Mouse (Mus musculus) liver, embryonic 14.5 days (tissue): ENCODE results near the gene Pcnx2. TPM values are rescaled to one million over a fixed set of nuclear protein-coding genes. Genes with fewer than 3 reads are reported as not detected.

ENCODE experiments used
- ATAC-seq: fragments of 200-750 bp; cut with Nextera tagmentation; 2 replicates; pipeline ENCODE4 v1.8.0; 2017; ENCODE audit warnings: moderate number of reproducible peaks, mild to moderate bottlenecking, moderate library complexity; ENCODE audit not compliant: insufficient read depth
- DNase-seq, 3 experiments: peaks; one replicate each; pipeline ENCODE4 v3.0.0-alpha.2; 2012 to 2013; ENCODE audit warnings: low read depth in 3 of 3, low spot score in 3 of 3
- H3K27ac ChIP-seq: fragments of 300-500 bp; sonication (generic); 2 replicates; pipeline ENCODE4 v1.5.1; 2014; ENCODE audit warnings: moderate library complexity, mild to moderate bottlenecking, control low read depth, inconsistent platforms
- H3K27me3 ChIP-seq: fragments of 300-500 bp; sonication (generic); 2 replicates; pipeline ENCODE4 v1.6.1; 2014; ENCODE audit warnings: mild to moderate bottlenecking, low read length, moderate library complexity; ENCODE audit not compliant: control insufficient read depth, insufficient read depth
- H3K36me3 ChIP-seq: fragments of 300-500 bp; sonication (generic); replicated peaks from 2 replicates; pipeline ENCODE4 v1.6.1; 2014; ENCODE audit warnings: low read depth; ENCODE audit not compliant: control insufficient read depth, insufficient read depth
- H3K4me1 ChIP-seq, 2 experiments: fragments of 200-500 bp in 1 of 2; fragments of 300-500 bp in 1 of 2; sonication (generic) in 1 of 2; replicated peaks; 2 replicates each; pipeline ENCODE4 v1.6.1; 2012 to 2014; ENCODE audit warnings: antibody characterized with exemption in 1 of 2, inconsistent platforms in 1 of 2, low read length in 1 of 2; ENCODE audit not compliant: control insufficient read depth in 2 of 2, insufficient read depth in 2 of 2
- H3K4me2 ChIP-seq: fragments of 300-500 bp; sonication (generic); 2 replicates; pipeline ENCODE4 v1.6.1; 2014; ENCODE audit warnings: low read depth, mild to moderate bottlenecking, control low read depth, moderate library complexity
- H3K4me3 ChIP-seq, 2 experiments: fragments of 200-500 bp in 1 of 2; fragments of 300-500 bp in 1 of 2; sonication (generic) in 1 of 2; 2 replicates each; pipeline ENCODE4 v1.5.1; 2012 to 2014; ENCODE audit warnings: low read depth in 2 of 2, low read length in 2 of 2, mild to moderate bottlenecking in 2 of 2, control low read depth in 1 of 2, inconsistent platforms in 1 of 2, moderate library complexity in 1 of 2; ENCODE audit not compliant: insufficient read depth in 1 of 2
- H3K9ac ChIP-seq: fragments of 300-500 bp; sonication (generic); replicated peaks from 2 replicates; pipeline ENCODE4 v1.6.1; 2014; ENCODE audit warnings: mild to moderate bottlenecking, control low read depth, moderate library complexity
- H3K9me3 ChIP-seq: fragments of 300-500 bp; sonication (generic); 2 replicates; pipeline ENCODE4 v1.6.1; 2016; ENCODE audit warnings: low read length, mixed read lengths; ENCODE audit not compliant: control insufficient read depth
- CTCF ChIP-seq: IDR thresholded peaks from 2 replicates; pipeline ENCODE4 v1.5.1; 2016; ENCODE audit warnings: antibody characterized with exemption, low read depth, control low read depth
- EP300 ChIP-seq: IDR thresholded peaks from 2 replicates; pipeline ENCODE4 v1.6.1; 2016; ENCODE audit warnings: antibody characterized with exemption, low read depth
- WGBS: fragments of 180-500 bp; shearing (Covaris S2); extraction: QIAGEN DNeasy Blood & Tissue Kit; methylation state at CpG from one replicate; pipeline ENCODE4 v1.1.7; 2014; ENCODE audit not compliant: insufficient replicate concordance; 5-methylcytosine and 5-hydroxymethylcytosine counted together
- polyA plus RNA-seq, 2 experiments: library from polyadenylated mRNA; depleted of rRNA in 1 of 2; stranded (reverse) in 1 of 2; unstranded in 1 of 2; fragments of >200 nt; fragmentation: Nextera tagmentation in 1 of 2; extraction: Ambion mirVana in 1 of 2; gene quantifications; 2 replicates each; pipeline versions ENCODE4 v1.2.1 to v1.2.3; 2012 to 2014

The Pcnx2 gene
- polyA plus RNA-seq, 2 experiments, result 0.19 TPM; not detected in 1

- no peak overlapping the region for H3K9ac ChIP-seq
- 77% methylated on average over 14 of the region's 14 CpGs for whole genome bisulfite sequencing
- ATAC-seq (no peak), DNase-seq (no peak)
- H3K4me3 ChIP-seq, result no peak overlapping the region
- H3K27ac ChIP-seq, result no peak overlapping the region
- H3K4me1 ChIP-seq, result peaks cover 0 to 2% of the 10 kb centered on the region in 2 experiments; a peak in 1 of 4 replicates
- H3K36me3 ChIP-seq, result no peaks in the 10 kb centered on the region
- TF ChIP-seq EP300 (no peak), CTCF (no peak)
- H3K9me3 ChIP-seq, result no peaks in the 10 kb centered on the region
- H3K4me2 ChIP-seq, result no peak overlapping the region
- no peaks in the 10 kb centered on the region for H3K27me3 ChIP-seq
Measured at GRCm38 (mm10) chr8:125822065-125822464, 76.1 kb downstream of the Pcnx2 start.

GRCm38 (mm10) chr8:125819797-125820196, 78.3 kb downstream of the Pcnx2 start:
- no peaks in the 10 kb centered on the region for H3K9me3 ChIP-seq
- H3K4me1 ChIP-seq, result peaks cover 0 to 2% of the 10 kb centered on the region in 2 experiments; a peak in 1 of 4 replicates
- no peak overlapping the region for H3K4me3 ChIP-seq
- H3K4me2 ChIP-seq, result no peak overlapping the region
- TF ChIP-seq EP300, result no peak
- no peak for TF ChIP-seq CTCF
- H3K36me3 ChIP-seq, result no peaks in the 10 kb centered on the region
- no peaks in the 10 kb centered on the region for H3K27me3 ChIP-seq
- H3K27ac ChIP-seq, result no peak overlapping the region
- 30% methylated on average over 7 of the region's 7 CpGs for WGBS
- DNase-seq, result no peak
- H3K9ac ChIP-seq, result no peak overlapping the region
- ATAC-seq, result peak; percentile 28; the same call in 1 of the 2 replicates

- TF ChIP-seq CTCF (no peak), EP300 (no peak)
- Histone ChIP-seq H3K27me3 (no peaks in the 10 kb centered on the region), H3K36me3 (no peaks in the 10 kb centered on the region), H3K9me3 (no peaks in the 10 kb centered on the region), H3K4me3 (no peak overlapping the region), H3K4me1 (peaks cover 0 to 2% of the 10 kb centered on the region in 2 experiments; a peak in 1 of 4 replicates), H3K27ac (no peak overlapping the region), H3K4me2 (no peak overlapping the region), H3K9ac (no peak overlapping the region)
- DNase-seq (no peak), ATAC-seq (no peak)
- WGBS, result 48% methylated on average over 9 of the region's 9 CpGs
Measured at GRCm38 (mm10) chr8:125818796-125819195, 79.3 kb downstream of the Pcnx2 start.

- peaks cover 0 to 2% of the 10 kb centered on the region in 2 experiments; a peak in 1 of 4 replicates for H3K4me1 ChIP-seq
- no peak overlapping the region for H3K9ac ChIP-seq
- no peaks in the 10 kb centered on the region for H3K9me3 ChIP-seq
- H3K36me3 ChIP-seq, result no peaks in the 10 kb centered on the region
- no peak overlapping the region for H3K4me3 ChIP-seq
- 59% methylated on average over 5 of the region's 5 CpGs for WGBS
- H3K27me3 ChIP-seq, result no peaks in the 10 kb centered on the region
- H3K27ac ChIP-seq, result no peak overlapping the region
- H3K4me2 ChIP-seq, result no peak overlapping the region
- no peak for ATAC-seq
- DNase-seq, result no peak
- TF ChIP-seq CTCF, result no peak
- TF ChIP-seq EP300, result no peak
Measured at GRCm38 (mm10) chr8:125816742-125817141, 81.4 kb downstream of the Pcnx2 start.

GRCm38 (mm10) chr8:125808826-125809225, 89.3 kb downstream of the Pcnx2 start:
- Histone ChIP-seq H3K4me3 (no peak overlapping the region), H3K9me3 (no peaks in the 10 kb centered on the region), H3K27me3 (no peaks in the 10 kb centered on the region), H3K36me3 (no peaks in the 10 kb centered on the region), H3K4me1 (no peaks in the 10 kb centered on the region), H3K4me2 (no peak overlapping the region), H3K9ac (no peak overlapping the region), H3K27ac (no peak overlapping the region)
- TF ChIP-seq EP300, result no peak
- no peak for TF ChIP-seq CTCF
- DNase-seq (no peak), ATAC-seq (no peak)
- 82% methylated on average over 6 of the region's 6 CpGs for WGBS
